Mouse (Mus musculus): ENCODE results near the gene Pkp2.
A peak's percentile ranks its signal among the peaks of the same experiment; 100 is the strongest.

Pkp2 gene

DNA sequence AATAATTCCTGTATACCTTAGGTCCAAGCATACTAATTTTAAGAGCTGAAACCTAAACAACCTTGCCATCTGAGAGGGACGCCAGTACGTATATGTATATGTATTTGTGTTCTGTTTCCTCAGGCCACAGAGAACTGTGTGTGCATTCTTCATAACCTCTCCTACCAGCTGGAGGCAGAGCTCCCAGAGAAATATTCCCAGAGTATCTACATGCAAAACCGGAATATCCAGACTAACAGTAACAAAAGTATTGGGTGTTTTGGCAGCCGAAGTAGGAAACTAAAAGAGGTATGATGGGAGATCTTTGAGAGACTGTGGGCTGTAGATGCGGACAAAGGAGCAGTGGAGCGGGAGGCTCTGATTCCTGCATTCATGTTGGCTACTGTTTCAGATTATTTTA is 48.4 kb downstream of the Pkp2 start:
- DNase-seq (ENCODE audit: low spot score in 2 of 2), result no peak

DNA sequence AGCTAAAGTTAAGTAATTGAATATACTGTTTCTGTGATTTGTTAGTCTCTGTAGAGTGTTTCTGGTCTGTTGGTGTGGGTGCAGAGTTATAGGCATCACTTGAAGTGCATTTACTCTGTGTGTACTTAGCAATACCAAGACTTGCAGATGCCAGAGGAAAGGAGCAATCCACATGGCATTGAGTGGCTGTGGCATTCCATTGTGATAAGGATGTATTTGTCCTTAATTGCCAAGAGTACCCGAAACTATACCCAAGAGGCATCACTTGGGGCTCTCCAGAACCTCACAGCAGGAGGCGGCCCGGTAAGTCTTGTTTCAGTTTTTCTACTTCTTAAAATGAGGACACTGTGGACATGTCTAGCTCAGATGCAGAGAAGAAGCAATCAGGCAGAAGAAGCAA is 49.3 kb downstream of the Pkp2 start:
- no peak for DNase-seq (ENCODE audit: low spot score in 2 of 2)

DNA sequence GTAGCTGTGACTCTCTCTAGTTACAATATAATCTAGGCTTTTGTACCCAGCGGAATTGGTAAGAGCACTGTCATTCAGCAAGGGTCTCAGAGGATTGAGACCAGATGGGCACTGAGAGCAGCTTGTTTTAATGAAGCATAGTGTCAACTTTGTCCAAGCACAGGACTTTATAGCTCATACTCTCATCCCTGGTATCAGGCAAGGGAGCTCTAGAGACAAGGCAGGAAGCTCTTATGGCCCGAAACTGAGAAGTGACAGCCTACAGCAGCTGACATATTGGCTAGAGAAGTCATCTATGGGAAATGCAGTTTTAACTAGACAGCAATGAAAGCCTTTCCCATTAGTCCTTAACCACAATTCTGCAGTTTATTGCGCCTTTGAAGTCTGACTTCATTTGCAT is 59.9 kb downstream of the Pkp2 start:
- DNase-seq (ENCODE audit: low spot score in 2 of 2), result no peak

DNA sequence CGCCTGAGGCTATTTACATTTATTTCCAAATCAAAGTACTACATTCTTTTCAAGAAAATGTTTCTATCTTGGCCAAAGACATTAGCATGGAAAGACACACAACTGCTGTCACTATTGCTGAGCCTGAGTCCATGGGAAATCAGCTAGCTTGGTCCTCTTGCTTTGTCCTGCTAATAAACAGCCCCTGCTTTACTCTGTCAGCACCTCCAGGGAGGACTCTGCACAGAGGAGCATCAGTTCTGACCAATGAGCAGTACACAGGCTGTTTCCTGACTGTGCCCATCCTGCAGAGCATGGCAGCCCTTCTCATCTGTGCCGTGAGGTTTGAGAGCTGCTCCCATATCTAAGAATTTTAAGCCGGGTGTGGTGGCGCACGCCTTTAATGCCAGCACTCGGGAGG is 60.6 kb downstream of the Pkp2 start:
- no peak for DNase-seq (ENCODE audit: low spot score in 2 of 2)

DNA sequence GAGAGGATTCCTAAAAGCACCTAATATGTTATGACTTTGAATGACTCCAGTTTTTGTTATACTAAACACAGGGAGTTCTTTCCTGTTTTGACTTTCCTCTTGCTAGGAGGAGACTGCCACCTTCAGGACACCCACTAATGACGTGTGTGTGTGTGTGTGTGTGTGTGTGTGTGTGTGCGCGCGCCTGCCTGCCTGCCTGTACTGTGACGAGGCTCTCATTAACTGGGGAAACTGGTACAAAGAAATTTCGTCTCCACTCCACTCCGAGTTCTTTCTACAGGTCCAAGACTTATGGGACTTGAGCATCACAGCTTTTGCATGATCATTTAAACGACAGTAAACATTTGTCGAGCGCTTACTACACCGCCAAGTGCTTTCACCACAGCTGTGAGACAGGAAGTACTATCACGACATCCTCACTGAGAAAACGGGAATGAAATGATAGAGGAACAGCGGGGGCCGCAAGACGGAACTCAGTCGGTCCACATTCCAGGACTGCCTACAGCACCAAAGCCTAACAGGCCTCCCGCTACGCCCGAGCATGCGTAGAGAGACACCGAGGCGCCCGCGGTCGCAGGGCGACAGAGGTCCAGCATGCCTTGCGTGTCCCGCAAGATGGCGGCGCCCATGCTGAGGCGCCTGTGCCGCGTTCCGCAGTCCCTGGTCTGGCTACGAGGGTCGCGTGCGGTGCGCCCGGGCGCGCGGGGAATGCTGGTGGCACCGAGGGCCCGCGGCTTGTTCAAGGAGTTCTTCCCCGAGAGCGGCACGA is 89.4 kb downstream of the Pkp2 start, which contains the start of gene Yars2:
Gene Yars2, plus strand, starts transcription at position 597 of the 769 bp plus-strand sequence.
- peak; percentile 87 to 90 for DNase-seq (ENCODE audit: low spot score in 2 of 2)

DNA sequence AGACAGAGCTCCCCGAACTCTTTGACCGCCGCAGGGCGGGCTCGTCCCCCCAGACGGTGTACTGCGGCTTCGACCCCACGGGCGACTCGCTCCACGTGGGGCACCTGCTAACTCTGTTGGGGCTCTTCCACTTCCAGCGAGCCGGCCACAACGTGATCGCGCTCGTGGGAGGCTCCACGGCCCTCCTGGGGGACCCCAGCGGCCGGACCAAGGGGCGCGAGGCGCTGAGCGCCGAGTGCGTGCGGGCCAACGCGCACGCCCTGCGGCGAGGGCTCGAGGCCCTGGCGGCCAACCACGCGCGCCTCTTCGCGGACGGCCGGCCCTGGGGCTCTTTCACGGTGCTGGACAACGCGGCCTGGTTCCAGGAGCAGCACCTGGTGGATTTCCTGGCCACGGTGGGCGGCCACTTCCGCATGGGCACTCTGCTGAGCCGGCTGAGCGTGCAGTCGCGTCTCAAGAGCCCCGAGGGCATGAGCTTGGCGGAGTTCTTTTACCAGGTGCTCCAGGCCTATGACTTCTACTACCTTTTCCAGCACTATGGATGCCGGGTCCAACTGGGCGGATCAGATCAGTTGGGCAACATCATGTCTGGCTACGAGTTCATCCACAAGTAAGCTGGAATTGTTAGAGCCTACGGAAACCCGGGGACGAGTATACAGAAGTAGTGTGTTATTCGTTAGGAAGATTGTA is 90.2 kb downstream of the Pkp2 start:
- peak; percentile 24 to 26 for DNase-seq (ENCODE audit: low spot score in 2 of 2)

DNA sequence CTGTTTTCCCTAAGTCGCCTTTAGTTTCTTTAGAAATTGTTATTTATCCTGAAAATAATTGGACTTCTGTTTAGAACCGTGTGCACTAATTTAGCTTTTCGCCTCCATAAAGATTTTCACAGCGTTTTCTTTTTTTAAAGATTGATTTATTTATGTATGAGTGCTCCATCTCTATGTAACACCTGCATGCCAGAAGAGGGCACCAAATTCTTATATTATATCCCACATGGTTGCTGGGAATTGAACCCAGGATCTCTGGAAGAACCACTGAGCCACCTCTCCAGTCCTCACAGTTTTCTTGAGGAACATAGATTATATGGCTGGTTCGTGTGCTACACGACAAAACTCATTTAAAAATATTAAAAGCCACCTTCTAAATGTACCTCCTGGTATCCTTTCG is 90.8 kb downstream of the Pkp2 start:
- no peak for DNase-seq (ENCODE audit: low spot score in 2 of 2)

DNA sequence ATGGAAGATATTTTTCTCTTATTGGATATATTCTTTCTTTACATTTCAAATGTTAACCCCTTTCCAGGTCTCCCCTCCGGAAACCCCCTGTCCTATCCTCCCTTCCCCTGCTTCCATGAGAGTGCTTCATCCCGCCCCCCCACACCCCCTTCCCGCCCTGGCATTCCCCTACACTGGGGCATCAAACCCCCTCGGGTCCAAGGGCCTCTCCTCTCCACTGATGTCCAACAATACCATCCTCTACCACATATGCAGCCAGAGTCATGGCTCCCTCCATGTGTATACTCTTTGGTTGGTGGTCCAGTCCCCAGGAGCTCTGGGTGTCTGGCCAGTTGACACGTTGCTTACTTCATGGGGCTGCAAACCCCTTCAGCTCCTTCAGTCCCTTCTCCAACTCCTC is 98.2 kb downstream of the Pkp2 start:
- no peak for DNase-seq (ENCODE audit: low spot score in 2 of 2)

All from frontal cortex, postnatal 25 days (tissue).